Mouse (Mus musculus) CD8-positive naive resting alpha-beta T cell, adult 57 days (primary cell): ENCODE measurements around the gene Olfr267. TPM values are rescaled to one million over a fixed set of nuclear protein-coding genes. Genes with fewer than 3 reads are reported as not detected.

Source experiments
- total RNA-seq: library from RNA; stranded (reverse); gene quantifications from one replicate; pipeline ENCODE4 v1.2.4, GENCODE M21; 2023

The Olfr267 gene
- not detected for total RNA-seq

GRCm38 (mm10) chr4:58787616-58788015 is at the start of gene Olfr267:
Gene Olfr267 (minus strand): TSS chr4:58787716.

Other genes starting within 250 kb of the Olfr267 start
- gene Lpar1, start 233.8 kb downstream of the Olfr267 start, total RNA-seq, result not detected
- gene Ecpas, start 125.0 kb upstream of the Olfr267 start, total RNA-seq, result 82.3 TPM
- gene Zkscan16, start 155.9 kb upstream of the Olfr267 start, total RNA-seq, result not detected
- 0.52 TPM for gene Ptgr1, start 199.4 kb upstream of the Olfr267 start, total RNA-seq
- gene Dnajc25, start 207.3 kb upstream of the Olfr267 start, total RNA-seq, result 10.0 TPM
- gene Gm20503, start 215.5 kb upstream of the Olfr267 start, total RNA-seq, result not detected
- gene Gng10, start 247.4 kb upstream of the Olfr267 start, total RNA-seq, result 35.5 TPM